ENCODE assay signal across 8 mouse cellular contexts in genomic region chr11:53979788-53980621, GRCm38 (mm10). TPM values are rescaled to one million over a fixed set of nuclear protein-coding genes. Genes with fewer than 3 reads are reported as not detected.
DNase-seq lines count a peak whose midpoint lies in the region; ATAC-seq and TF ChIP-seq lines count a peak whose summit lies in the region.

Gene Slc22a21 (minus strand): TSS chr11:53980332.

- no peak for TF ChIP-seq CTCF in heart, adult 2 months (IDR thresholded peaks at IDR 0.05)
- no peak for TF ChIP-seq CTCF in kidney, adult 2 months (conservative IDR thresholded peaks at IDR 0.05; ENCODE audit: insufficient read depth, insufficient read length, low read depth, low read length)
- no peak for TF ChIP-seq CTCF in midbrain, postnatal 0 days (IDR thresholded peaks at IDR 0.05)

- H3K9ac ChIP-seq in embryonic facial prominence, embryonic 13.5 days = peak within 1 kb of the TSS; percentile 76
- H3K9ac ChIP-seq in heart, adult 2 months (ENCODE audit: low read depth, low read length) = peak within 1 kb of the TSS; percentile 68
- peak within 1 kb of the TSS; percentile 56 for H3K9ac ChIP-seq in limb, embryonic 15.5 days
- H3K9ac ChIP-seq in midbrain, postnatal 0 days (replicated peaks; ENCODE audit: low read length, poor library complexity, severe bottlenecking) = peak within 1 kb of the TSS; percentile 42

- H3K9me3 ChIP-seq in embryonic facial prominence, embryonic 13.5 days = no peaks in the 10 kb centered on the region
- H3K9me3 ChIP-seq in limb, embryonic 15.5 days = no peaks in the 10 kb centered on the region
- no peaks in the 10 kb centered on the region for H3K9me3 ChIP-seq in midbrain, postnatal 0 days (ENCODE audit: low read length)

- peaks cover 5% of the 10 kb centered on the region for H3K4me1 ChIP-seq in embryonic facial prominence, embryonic 13.5 days
- H3K4me1 ChIP-seq in heart, adult 2 months (ENCODE audit: control insufficient read depth, insufficient read depth, low read length) = peaks cover 1% of the 10 kb centered on the region
- H3K4me1 ChIP-seq in kidney, adult 2 months (ENCODE audit: control insufficient read depth, insufficient read depth, low read length) = no peaks in the 10 kb centered on the region
- peaks cover 10% of the 10 kb centered on the region for H3K4me1 ChIP-seq in limb, embryonic 15.5 days
- H3K4me1 ChIP-seq in midbrain, postnatal 0 days (ENCODE audit: insufficient read depth, low read length) = no peaks in the 10 kb centered on the region

- 2% methylated on average over 73 of the region's 73 CpGs for WGBS in embryonic facial prominence, embryonic 13.5 days
- 3% methylated on average over 73 of the region's 73 CpGs for WGBS in heart, adult 2 months
- 2% methylated on average over 73 of the region's 73 CpGs for WGBS in kidney, adult 2 months
- WGBS in limb, embryonic 15.5 days = 2% methylated on average over 73 of the region's 73 CpGs
- 2% methylated on average over 73 of the region's 73 CpGs for WGBS in midbrain, postnatal 0 days

- ATAC-seq in embryonic facial prominence, embryonic 13.5 days (ENCODE audit: insufficient number of reproducible peaks, insufficient read depth, low FRiP score, low TSS enrichment, low read depth) = peak; percentile 84
- ATAC-seq in limb, embryonic 15.5 days (ENCODE audit: insufficient number of reproducible peaks, low FRiP score, low TSS enrichment, low read depth) = peak; percentile 88
- peak; percentile 93 for ATAC-seq in midbrain, postnatal 0 days (ENCODE audit: low FRiP score)

- no peaks in the 10 kb centered on the region for H3K79me2 ChIP-seq in heart, adult 2 months (replicated peaks; ENCODE audit: control insufficient read depth, insufficient read depth, low read length)

- TF ChIP-seq POLR2A in heart, adult 2 months (IDR thresholded peaks at IDR 0.05; ENCODE audit: insufficient read depth, low read depth, low read length) = peak; percentile 71
- peak; percentile 55 for TF ChIP-seq POLR2A in kidney, adult 2 months (IDR thresholded peaks at IDR 0.05; ENCODE audit: low read depth, low read length)

- DNase-seq in layer of hippocampus, adult 11-12 months (ENCODE audit: low spot score) = peak; percentile 58
- no peak for DNase-seq in layer of hippocampus, adult 9-10 months (ENCODE audit: low spot score)
- DNase-seq in heart, adult 2 months = peak; percentile 75 to 78
- DNase-seq in kidney, adult 2 months = peak; percentile 87
- DNase-seq in midbrain, postnatal 0 days (ENCODE audit: low spot score) = peak; percentile 85
- peak; percentile 53 to 82 for DNase-seq in spleen, postnatal 10 days (ENCODE audit: low spot score in 2 of 2)

- no peak within 1 kb of the TSS for H3K27ac ChIP-seq in embryonic facial prominence, embryonic 13.5 days
- peak within 1 kb of the TSS; percentile 30; the same call in 1 of the 2 replicates for H3K27ac ChIP-seq in heart, adult 2 months
- H3K27ac ChIP-seq in kidney, adult 2 months (ENCODE audit: insufficient read depth, low read depth, low read length) = no peak within 1 kb of the TSS
- H3K27ac ChIP-seq in limb, embryonic 15.5 days = peak within 1 kb of the TSS; percentile 69
- 0 out of 2 replicates have a peak within 1 kb of the TSS, but pooled peaks have one; percentile 26 for H3K27ac ChIP-seq in midbrain, postnatal 0 days (ENCODE audit: low read depth, low read length)

- peak within 1 kb of the TSS; percentile 89 for H3K4me2 ChIP-seq in embryonic facial prominence, embryonic 13.5 days
- H3K4me2 ChIP-seq in limb, embryonic 15.5 days = peak within 1 kb of the TSS; percentile 90
- H3K4me2 ChIP-seq in midbrain, postnatal 0 days (ENCODE audit: low read depth, low read length, poor library complexity, severe bottlenecking) = peak within 1 kb of the TSS; percentile 81

- peaks cover 17% of the 10 kb centered on the region; the same call in 1 of the 2 replicates for H3K27me3 ChIP-seq in embryonic facial prominence, embryonic 13.5 days
- no peaks in the 10 kb centered on the region for H3K27me3 ChIP-seq in heart, adult 2 months (ENCODE audit: control insufficient read depth, insufficient read depth, low read length)
- no peaks in the 10 kb centered on the region for H3K27me3 ChIP-seq in kidney, adult 2 months (replicated peaks; ENCODE audit: control insufficient read depth, insufficient read depth, low read length)
- H3K27me3 ChIP-seq in limb, embryonic 15.5 days = no peaks in the 10 kb centered on the region
- no peaks in the 10 kb centered on the region for H3K27me3 ChIP-seq in midbrain, postnatal 0 days (ENCODE audit: insufficient read depth, low read length)

- intact Hi-C loops in heart, adult 2 months (cut with DNase I) = no loop called here

- no peak for TF ChIP-seq EP300 in heart, adult 2 months (IDR thresholded peaks at IDR 0.05; ENCODE audit: insufficient read depth, low read depth, low read length)

- H3K36me3 ChIP-seq in embryonic facial prominence, embryonic 13.5 days = no peaks in the 10 kb centered on the region
- H3K36me3 ChIP-seq in heart, adult 2 months (ENCODE audit: control insufficient read depth, insufficient read depth, low read length) = no peaks in the 10 kb centered on the region
- H3K36me3 ChIP-seq in kidney, adult 2 months (ENCODE audit: control insufficient read depth, insufficient read depth, low read length) = no peaks in the 10 kb centered on the region
- H3K36me3 ChIP-seq in limb, embryonic 15.5 days = no peaks in the 10 kb centered on the region
- H3K36me3 ChIP-seq in midbrain, postnatal 0 days (ENCODE audit: insufficient read depth, low read length) = peaks cover 7% of the 10 kb centered on the region; the same call in 1 of the 2 replicates

- H3K4me3 ChIP-seq in embryonic facial prominence, embryonic 13.5 days = peak within 1 kb of the TSS; percentile 53
- H3K4me3 ChIP-seq in heart, adult 2 months = peak within 1 kb of the TSS; percentile 64
- peak within 1 kb of the TSS; percentile 73 for H3K4me3 ChIP-seq in kidney, adult 2 months (ENCODE audit: insufficient read depth, low read depth, low read length)
- peak within 1 kb of the TSS; percentile 60 for H3K4me3 ChIP-seq in limb, embryonic 15.5 days
- peak within 1 kb of the TSS; percentile 60 for H3K4me3 ChIP-seq in midbrain, postnatal 0 days (ENCODE audit: low read depth, low read length)

RNA-seq across cellular contexts. Expression of gene Slc22a21, which starts in this region (rescaled TPM):
- 4.4 and 5.3 TPM in 2 replicates for polyA plus RNA-seq in embryonic facial prominence, embryonic 13.5 days (2015; fragmentation: Nextera tagmentation; extraction: Ambion mirVana)
- 1 to 10 TPM; 1.3 to 1.5 TPM for total RNA-seq in heart, adult 2 months (2021)
- 0.61 and 1.1 TPM in 2 replicates for polyA plus RNA-seq in heart, adult 2 months (2012; rRNA removed)
- polyA plus RNA-seq in kidney, adult 2 months (2012; rRNA removed) = 2.4 and 3.7 TPM in 2 replicates
- polyA plus RNA-seq in limb, embryonic 15.5 days (2015; fragmentation: Nextera tagmentation; extraction: Ambion mirVana) = 4.3 and 5.0 TPM in 2 replicates
- total RNA-seq in midbrain, postnatal 0 days (2014; rRNA removed) = 4.4 and 6.7 TPM in 2 replicates
- polyA plus RNA-seq in midbrain, postnatal 0 days (2015; fragmentation: Nextera tagmentation; extraction: Ambion mirVana) = 4.7 and 5.9 TPM in 2 replicates

Comparison
In these comparisons a context has a peak if more than half of its experiments do, and no peak if none do; other contexts are left out.
1. H3K27ac ChIP-seq: peak in heart, adult 2 months (single experiment), limb, embryonic 15.5 days (single experiment) and midbrain, postnatal 0 days (single experiment); none in embryonic facial prominence, embryonic 13.5 days (single experiment) and kidney, adult 2 months (single experiment).
2. Peak in every context shown above with its lines, with median percentiles within 50 percentile points of each other: ATAC-seq, H3K4me2 ChIP-seq, H3K4me3 ChIP-seq and H3K9ac ChIP-seq.